Mouse (Mus musculus): ENCODE measurements at regions not wholly inside any gene's neighbourhood (a gene's known extent, or its start where the extent isn't known, plus 50 kb on each side); places are given as distances from the start of the nearest gene placed in this dataset.
A peak's percentile ranks its signal among the peaks of the same experiment; 100 is the strongest.

GRCm38 (mm10) chr13:10845212-10845611 is 484.6 kb upstream of the Chrm3 start:
- 28% methylated on average over 5 of the region's 5 CpGs for WGBS
- H3K4me1 ChIP-seq (ENCODE audit: control insufficient read depth, insufficient read depth, low read length) = no peaks in the 10 kb centered on the region
- H3K27ac ChIP-seq (ENCODE audit: insufficient read depth, low read length) = no peak overlapping the region
- H3K4me3 ChIP-seq (replicated peaks; ENCODE audit: insufficient read depth, low read depth, low read length) = no peak overlapping the region
- TF ChIP-seq POLR2A (IDR thresholded peaks at IDR 0.05; ENCODE audit: borderline replicate concordance, insufficient read depth, low read length) = no peak
- TF ChIP-seq CTCF (IDR thresholded peaks at IDR 0.05; ENCODE audit: borderline replicate concordance, insufficient read depth, low read depth, low read length) = no peak
- H3K27me3 ChIP-seq (ENCODE audit: control insufficient read depth, insufficient read depth, low read length) = no peaks in the 10 kb centered on the region
- DNase-seq = peak in 1 of 2 experiments; percentile 6

- TF ChIP-seq POLR2A (IDR thresholded peaks at IDR 0.05; ENCODE audit: borderline replicate concordance, insufficient read depth, low read length) = no peak
- TF ChIP-seq CTCF (IDR thresholded peaks at IDR 0.05; ENCODE audit: borderline replicate concordance, insufficient read depth, low read depth, low read length) = no peak
- H3K27ac ChIP-seq (ENCODE audit: insufficient read depth, low read length) = no peak overlapping the region
- DNase-seq = no peak
- no peaks in the 10 kb centered on the region for H3K4me1 ChIP-seq (ENCODE audit: control insufficient read depth, insufficient read depth, low read length)
- no peak overlapping the region for H3K4me3 ChIP-seq (replicated peaks; ENCODE audit: insufficient read depth, low read depth, low read length)
- WGBS = 66% methylated on average over 3 of the region's 3 CpGs
- H3K27me3 ChIP-seq (ENCODE audit: control insufficient read depth, insufficient read depth, low read length) = no peaks in the 10 kb centered on the region
These were observed 438.8 kb upstream of the Chrm3 start for GRCm38 (mm10) chr13:10799351-10799913.
